Mouse (Mus musculus): ENCODE data around the gene Slc10a1. TPM values are rescaled to one million over a fixed set of nuclear protein-coding genes. Genes with fewer than 3 reads are reported as not detected.

Slc10a1 gene
- total and polyA plus RNA-seq, 2 experiments from 2014 or later, result 0.11 TPM; not detected in 1

GRCm38 (mm10) chr12:80921301-80921700 is 47.2 kb downstream of the Slc10a1 start:
- TF ChIP-seq CTCF (IDR thresholded peaks at IDR 0.05; ENCODE audit: low read depth), result no peak
- no peaks in the 10 kb centered on the region for H3K4me1 ChIP-seq (ENCODE audit: insufficient read depth, low read length)
- no peak overlapping the region for H3K27ac ChIP-seq
- 94% methylated on average over 5 of the region's 5 CpGs for WGBS
- H3K9ac ChIP-seq (replicated peaks; ENCODE audit: low read length), result no peak overlapping the region
- no peak for ATAC-seq
- H3K36me3 ChIP-seq (ENCODE audit: insufficient read depth, low read length), result no peaks in the 10 kb centered on the region
- no peaks in the 10 kb centered on the region for H3K9me3 ChIP-seq (ENCODE audit: low read length)
- no peak overlapping the region for H3K4me3 ChIP-seq (ENCODE audit: low read length)
- DNase-seq (ENCODE audit: low spot score), result no peak
- no peaks in the 10 kb centered on the region for H3K27me3 ChIP-seq (ENCODE audit: insufficient read depth, low read length)
- no peak overlapping the region for H3K4me2 ChIP-seq (ENCODE audit: low read depth, low read length)

GRCm38 (mm10) chr12:80917764-80918163 is 50.7 kb downstream of the Slc10a1 start:
- no peaks in the 10 kb centered on the region for H3K9me3 ChIP-seq (ENCODE audit: low read length)
- H3K4me2 ChIP-seq (ENCODE audit: low read depth, low read length), result no peak overlapping the region
- no peaks in the 10 kb centered on the region for H3K27me3 ChIP-seq (ENCODE audit: insufficient read depth, low read length)
- WGBS, result 59% methylated on average over 7 of the region's 7 CpGs
- H3K9ac ChIP-seq (replicated peaks; ENCODE audit: low read length), result no peak overlapping the region
- no peak overlapping the region for H3K27ac ChIP-seq
- no peaks in the 10 kb centered on the region for H3K36me3 ChIP-seq (ENCODE audit: insufficient read depth, low read length)
- no peak overlapping the region for H3K4me3 ChIP-seq (ENCODE audit: low read length)
- H3K4me1 ChIP-seq (ENCODE audit: insufficient read depth, low read length), result no peaks in the 10 kb centered on the region
- TF ChIP-seq CTCF (IDR thresholded peaks at IDR 0.05; ENCODE audit: low read depth), result peak; percentile 40
- ATAC-seq (no peak), DNase-seq (ENCODE audit: low spot score) (no peak)

GRCm38 (mm10) chr12:80909631-80910030 is 58.9 kb downstream of the Slc10a1 start:
- WGBS, result 91% methylated on average over 8 of the region's 8 CpGs
- no peak overlapping the region for H3K9ac ChIP-seq (replicated peaks; ENCODE audit: low read length)
- ATAC-seq (no peak), DNase-seq (ENCODE audit: low spot score) (no peak)
- no peak overlapping the region for H3K4me2 ChIP-seq (ENCODE audit: low read depth, low read length)
- H3K9me3 ChIP-seq (ENCODE audit: low read length), result no peaks in the 10 kb centered on the region
- no peak overlapping the region for H3K27ac ChIP-seq
- H3K27me3 ChIP-seq (ENCODE audit: insufficient read depth, low read length), result no peaks in the 10 kb centered on the region
- H3K4me3 ChIP-seq (ENCODE audit: low read length), result no peak overlapping the region
- H3K36me3 ChIP-seq (ENCODE audit: insufficient read depth, low read length), result no peaks in the 10 kb centered on the region
- H3K4me1 ChIP-seq (ENCODE audit: insufficient read depth, low read length), result no peaks in the 10 kb centered on the region
- no peak for TF ChIP-seq CTCF (IDR thresholded peaks at IDR 0.05; ENCODE audit: low read depth)

Other genes with a start within 250 kb of the Slc10a1 start
- 18.6 and 23.7 TPM in 2 replicates for gene Ccdc177, start 208.0 kb downstream of the Slc10a1 start, total RNA-seq (2014; rRNA removed)
- 1.8 and 2.0 TPM in 2 replicates for gene Ccdc177, start 208.0 kb downstream of the Slc10a1 start, polyA plus RNA-seq (2015; fragmentation: Nextera tagmentation; extraction: Ambion mirVana)
- gene Susd6, start 178.2 kb downstream of the Slc10a1 start, total RNA-seq (2014; rRNA removed), result 21.3 and 26.3 TPM in 2 replicates
- gene Susd6, start 178.2 kb downstream of the Slc10a1 start, polyA plus RNA-seq (2015; fragmentation: Nextera tagmentation; extraction: Ambion mirVana), result 9.2 and 9.9 TPM in 2 replicates
- 222 and 291 TPM in 2 replicates for gene Srsf5, start 23.2 kb downstream of the Slc10a1 start, total RNA-seq (2014; rRNA removed)
- 486 and 514 TPM in 2 replicates for gene Srsf5, start 23.2 kb downstream of the Slc10a1 start, polyA plus RNA-seq (2015; fragmentation: Nextera tagmentation; extraction: Ambion mirVana)
- 32.7 and 42.0 TPM in 2 replicates for gene Smoc1, start 58.1 kb upstream of the Slc10a1 start, total RNA-seq (2014; rRNA removed)
- 30.5 and 31.5 TPM in 2 replicates for gene Smoc1, start 58.1 kb upstream of the Slc10a1 start, polyA plus RNA-seq (2015; fragmentation: Nextera tagmentation; extraction: Ambion mirVana)

Measured in hindbrain, postnatal 0 days (tissue).